Mouse (Mus musculus) layer of hippocampus, adult 11-12 months (tissue): ENCODE measurements around the gene 1600002K03Rik.
A peak's percentile ranks its signal among the peaks of the same experiment; 100 is the strongest.
"Not testable (repeated sequence)": the region's sequence is repeated elsewhere in the genome, so short reads cannot be mapped to it uniquely, and the experiment has no call there.

ENCODE experiments used
- DNase-seq: peaks from one replicate; pipeline ENCODE4 v3.0.0; 2022; ENCODE audit warnings: low spot score

1600002K03Rik gene

GRCm38 (mm10) chr10:80189999-80190398 lies 17.3 kb downstream of the 1600002K03Rik start:
- no peak for DNase-seq

GRCm38 (mm10) chr10:80190491-80191051 lies 17.8 kb downstream of the 1600002K03Rik start:
- DNase-seq, result no peak

GRCm38 (mm10) chr10:80193976-80194375 lies 21.2 kb downstream of the 1600002K03Rik start:
- DNase-seq, result no peak

GRCm38 (mm10) chr10:80194441-80194840 lies 21.7 kb downstream of the 1600002K03Rik start:
- DNase-seq, result no peak

GRCm38 (mm10) chr10:80196167-80196566 lies 23.4 kb downstream of the 1600002K03Rik start:
- DNase-seq, result no peak

- DNase-seq, result no peak
Measured at GRCm38 (mm10) chr10:80196778-80197581, 24.2 kb downstream of the 1600002K03Rik start.

GRCm38 (mm10) chr10:80199440-80200008 lies 26.8 kb downstream of the 1600002K03Rik start:
- DNase-seq, result peak; percentile 89

GRCm38 (mm10) chr10:80200485-80200884 lies 27.7 kb downstream of the 1600002K03Rik start:
- no peak for DNase-seq

GRCm38 (mm10) chr10:80204055-80204454 lies 31.3 kb downstream of the 1600002K03Rik start:
- DNase-seq, result no peak

GRCm38 (mm10) chr10:80207201-80207600 lies 34.5 kb downstream of the 1600002K03Rik start:
- DNase-seq, result no peak

GRCm38 (mm10) chr10:80207676-80208075 lies 34.9 kb downstream of the 1600002K03Rik start:
- DNase-seq, result no peak

- DNase-seq, result no peak
Measured at GRCm38 (mm10) chr10:80208248-80208647, 35.5 kb downstream of the 1600002K03Rik start.

GRCm38 (mm10) chr10:80208841-80209371 lies 36.2 kb downstream of the 1600002K03Rik start:
- no peak for DNase-seq

- not testable (repeated sequence) for DNase-seq
Measured at GRCm38 (mm10) chr10:80211547-80212103, 38.9 kb downstream of the 1600002K03Rik start.

GRCm38 (mm10) chr10:80215048-80215772 lies 42.5 kb downstream of the 1600002K03Rik start:
- no peak for DNase-seq

- no peak for DNase-seq
Measured at GRCm38 (mm10) chr10:80220676-80221075, 47.9 kb downstream of the 1600002K03Rik start.

GRCm38 (mm10) chr10:80223137-80223536 lies 50.4 kb downstream of the 1600002K03Rik start:
- DNase-seq, result not testable (repeated sequence)
